ENCODE assay signal across 8 mouse cellular contexts in the genomic region with DNA sequence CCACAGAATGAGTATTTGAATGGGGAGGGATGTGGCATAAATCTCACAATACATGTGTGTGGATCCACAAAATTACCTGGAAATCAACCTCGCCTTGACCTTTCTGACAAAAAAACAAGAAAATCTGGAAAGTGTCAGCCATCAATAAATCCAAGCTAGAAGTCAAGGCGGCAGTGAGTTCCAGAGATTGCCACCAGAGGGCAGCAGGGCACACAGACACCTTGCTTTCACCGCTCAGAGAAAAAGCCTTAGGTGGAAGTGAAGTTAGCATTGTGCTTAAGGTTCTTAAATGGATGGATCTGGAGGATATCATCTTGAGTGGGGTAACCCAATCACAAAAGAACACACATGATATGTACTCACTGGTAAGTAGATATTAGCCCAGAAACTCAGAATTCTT.
DNase-seq lines count a peak whose midpoint lies in the region; TF ChIP-seq lines count a peak whose summit lies in the region.
"Had no signal": no experiment of that assay in that cellular context is flagged by ENCODE, and none has a peak within 500 bp of the region (broad histone marks: within the 10 kb centered on the region; RNA-seq: fewer than 3 reads in every experiment).

No protein-coding gene starts in this region.

- H3K4me1 ChIP-seq in ES-E14 (ENCODE audit: control insufficient read depth in 2 of 2, insufficient read depth in 2 of 2, low read length in 2 of 2, poor library complexity in 1 of 2) = no peaks in the 10 kb centered on the region
- H3K4me1 ChIP-seq: lung, embryonic 15.5 days had no signal

- in situ Hi-C loops in ES-E14 (cut with MboI; ENCODE audit: low sequenced_read_pairs in 2 of 2, unreplicated experiment in 2 of 2) = loop anchor here in 1 of 2 experiments (25.0 kb wide), 1 partner anchor 228 kb away; no protein-coding TSS in a partner anchor

- H3K4me3 ChIP-seq in ES-E14 (ENCODE audit: insufficient read depth in 1 of 2, low read depth in 1 of 2, low read length in 2 of 2, poor library complexity in 1 of 2, severe bottlenecking in 1 of 2) = no peak overlapping the region
- H3K4me3 ChIP-seq: lung, embryonic 15.5 days had no signal

- no peaks in the 10 kb centered on the region for H3K9me3 ChIP-seq in ES-E14 (ENCODE audit: control insufficient read depth, insufficient read depth, low read depth, low read length)
- H3K9me3 ChIP-seq: lung, embryonic 15.5 days had no signal

- no peak overlapping the region for H3K9ac ChIP-seq in ES-E14 (ENCODE audit: insufficient read depth, low read depth, low read length, poor library complexity, severe bottlenecking)
- H3K9ac ChIP-seq: lung, embryonic 15.5 days had no signal

- no peaks in the 10 kb centered on the region for H3K36me3 ChIP-seq in ES-E14 (ENCODE audit: control insufficient read depth, insufficient read depth, low read length, poor library complexity, severe bottlenecking)
- H3K36me3 ChIP-seq: lung, embryonic 15.5 days had no signal

- DNase-seq in CD4-positive helper T cell, adult 2 months (ENCODE audit: low read depth, low spot score) = peak; percentile 40
- DNase-seq in ES-E14 (ENCODE audit: low read depth, low spot score) = peak; percentile 59
- peak; percentile 35 for DNase-seq in c-Kit-positive CD71-positive TER-119-positive erythroid progenitor cells, embryonic 14.5 days (ENCODE audit: low spot score)
- DNase-seq in forelimb bud, embryonic 11.5 days (ENCODE audit: low read depth, low spot score) = peak; percentile 68
- peak; percentile 52 to 85 for DNase-seq in layer of hippocampus, adult 18-20 months (ENCODE audit: low spot score in 2 of 2)
- peak; percentile 71 for DNase-seq in lung, postnatal 10 days
- peak; percentile 10 for DNase-seq in spleen, adult 12 weeks (ENCODE audit: low spot score)

- H3K27ac ChIP-seq in ES-E14 (ENCODE audit: insufficient read depth, low read depth, low read length, poor library complexity, severe bottlenecking) = no peak overlapping the region
- H3K27ac ChIP-seq: lung, embryonic 15.5 days had no signal

TF ChIP-seq in ES-E14, 5 proteins besides CTCF, POLR2A, EP300 and RAD21:
- peak; percentile 68 for TF ChIP-seq ZC3H11A (IDR thresholded peaks at IDR 0.05; ENCODE audit: borderline replicate concordance, low read depth, low read length)
- TF ChIP-seq ZNF384 (IDR thresholded peaks at IDR 0.05; ENCODE audit: low read depth, low read length) = no peak
TF ChIP-seq in ES-E14: peak in this region for 1.

Comparison
In these comparisons a context has a peak if more than half of its experiments do, and no peak if none do; other contexts are left out.
1. DNase-seq: peak in every context shown above with its lines; median percentile 71 in lung, postnatal 10 days; 68 in layer of hippocampus, adult 18-20 months; 68 in forelimb bud, embryonic 11.5 days; 59 in ES-E14; 40 in CD4-positive helper T cell, adult 2 months; 35 in c-Kit-positive CD71-positive TER-119-positive erythroid progenitor cells, embryonic 14.5 days; 10 in spleen, adult 12 weeks.